Comparison of ENCODE assay signal across 8 mouse cellular contexts in genomic region chr17:46030323-46030730, GRCm38 (mm10). TPM values are rescaled to one million over a fixed set of nuclear protein-coding genes. Genes with fewer than 3 reads are reported as not detected.
DNase-seq lines count a peak whose midpoint lies in the region; ATAC-seq and TF ChIP-seq lines count a peak whose summit lies in the region.

No protein-coding gene starts in this region.

- no peaks in the 10 kb centered on the region for H3K27me3 ChIP-seq in Patski
- H3K27me3 ChIP-seq in embryonic facial prominence, embryonic 15.5 days, result no peaks in the 10 kb centered on the region
- no peaks in the 10 kb centered on the region for H3K27me3 ChIP-seq in limb, embryonic 11.5 days (ENCODE audit: control insufficient read depth, insufficient read depth, low read length)
- H3K27me3 ChIP-seq in midbrain, embryonic 14.5 days (ENCODE audit: control insufficient read depth, insufficient read depth, low read length), result no peaks in the 10 kb centered on the region

- H3K4me1 ChIP-seq in embryonic facial prominence, embryonic 15.5 days, result peaks cover 62% of the 10 kb centered on the region
- peaks cover 42% of the 10 kb centered on the region for H3K4me1 ChIP-seq in limb, embryonic 11.5 days (ENCODE audit: control insufficient read depth, insufficient read depth, low read length)
- H3K4me1 ChIP-seq in midbrain, embryonic 14.5 days (ENCODE audit: control insufficient read depth, insufficient read depth, low read length), result peaks cover 32% of the 10 kb centered on the region

- in situ Hi-C loops in Patski (cut with MboI; ENCODE audit: low pct_unique_long_range_greater_than_20kb), result loop anchor here (5.0 kb wide), 3 partner anchors 133 to 298 kb away; partner anchors contain the start of gene 1600014C23Rik

- under 1% methylated on average over 43 of the region's 43 CpGs for WGBS in embryonic facial prominence, embryonic 15.5 days
- 0% methylated on average over 26 of the region's 43 CpGs for WGBS in limb, embryonic 11.5 days
- WGBS in midbrain, embryonic 14.5 days, result under 1% methylated on average over 36 of the region's 43 CpGs

- no peak for TF ChIP-seq CTCF in Patski (IDR thresholded peaks at IDR 0.05)

- DNase-seq in embryo, embryonic 10 days (ENCODE audit: low spot score), result peak; percentile 47
- DNase-seq in embryo, embryonic 9.5 days (ENCODE audit: extremely low spot score), result no peak
- no peak for DNase-seq in Patski (ENCODE audit: low read depth, low spot score)
- peak; percentile 71 to 75 for DNase-seq in heart, postnatal 14 days
- DNase-seq in limb, embryonic 11.5 days (ENCODE audit: low spot score), result no peak
- DNase-seq in midbrain, embryonic 14.5 days, result peak; percentile 79
- DNase-seq in testis, postnatal 10 days (ENCODE audit: low spot score), result peak; percentile 77

- peak overlapping the region; percentile 83 for H3K4me3 ChIP-seq in embryonic facial prominence, embryonic 15.5 days (replicated peaks)
- H3K4me3 ChIP-seq in limb, embryonic 11.5 days (ENCODE audit: low read depth, low read length), result peak overlapping the region; percentile 87
- H3K4me3 ChIP-seq in midbrain, embryonic 14.5 days (replicated peaks; ENCODE audit: low read depth, low read length), result peak overlapping the region; percentile 83

- POLR2A ChIA-PET in Patski (lab: Charles Lee), result interaction anchor here (1.7 to 3.8 kb wide), 2 partner anchors 224 to 295 kb away, joined by 4 to 18 read pairs; no protein-coding TSS in a partner anchor

- peaks cover 7% of the 10 kb centered on the region for H3K36me3 ChIP-seq in embryonic facial prominence, embryonic 15.5 days
- H3K36me3 ChIP-seq in limb, embryonic 11.5 days (ENCODE audit: control insufficient read depth, insufficient read depth, low read length), result peaks cover 5% of the 10 kb centered on the region; the same call in 1 of the 2 replicates
- H3K36me3 ChIP-seq in midbrain, embryonic 14.5 days (ENCODE audit: control insufficient read depth, insufficient read depth, low read length), result peaks cover under 1% of the 10 kb centered on the region

- no peaks in the 10 kb centered on the region for H3K9me3 ChIP-seq in embryonic facial prominence, embryonic 15.5 days (replicated peaks)
- no peaks in the 10 kb centered on the region for H3K9me3 ChIP-seq in limb, embryonic 11.5 days (ENCODE audit: control insufficient read depth, low read length)
- H3K9me3 ChIP-seq in midbrain, embryonic 14.5 days (ENCODE audit: control insufficient read depth, low read length), result no peaks in the 10 kb centered on the region

- peak overlapping the region; percentile 71 for H3K4me2 ChIP-seq in embryonic facial prominence, embryonic 15.5 days (replicated peaks)
- peak overlapping the region; percentile 78 for H3K4me2 ChIP-seq in limb, embryonic 11.5 days (ENCODE audit: low read depth, severe bottlenecking)
- peak overlapping the region; percentile 90 for H3K4me2 ChIP-seq in midbrain, embryonic 14.5 days (ENCODE audit: low read length)

- CTCF ChIA-PET in Patski (lab: Charles Lee), result interaction anchor here (1.6 kb wide), 1 partner anchor 71 kb away, joined by 6 read pairs; no protein-coding TSS in a partner anchor

- intact Hi-C loops in heart, postnatal 14 days (cut with DNase I), result loop anchor here (2.0 to 5.0 kb wide), 2 partner anchors 73 to 216 kb away; no protein-coding TSS in a partner anchor

- H3K9ac ChIP-seq in embryonic facial prominence, embryonic 15.5 days, result peak overlapping the region; percentile 94
- peak overlapping the region; percentile 96 for H3K9ac ChIP-seq in limb, embryonic 11.5 days (ENCODE audit: low read length)
- peak overlapping the region; percentile 86 for H3K9ac ChIP-seq in midbrain, embryonic 14.5 days (replicated peaks; ENCODE audit: low read length)

- peak; percentile 6 for ATAC-seq in Patski
- no peak for ATAC-seq in embryonic facial prominence, embryonic 15.5 days (ENCODE audit: insufficient number of reproducible peaks, low FRiP score, low TSS enrichment, low read depth)
- peak; percentile 0; the same call in 1 of the 2 replicates for ATAC-seq in limb, embryonic 11.5 days (ENCODE audit: insufficient number of reproducible peaks, low FRiP score, low TSS enrichment, low read depth)
- ATAC-seq in midbrain, embryonic 14.5 days (ENCODE audit: low FRiP score, low TSS enrichment), result peak; percentile 24; the same call in 1 of the 2 replicates

- peak overlapping the region; percentile 97 for H3K27ac ChIP-seq in embryonic facial prominence, embryonic 15.5 days (replicated peaks)
- peak overlapping the region; percentile 80 for H3K27ac ChIP-seq in limb, embryonic 11.5 days (replicated peaks; ENCODE audit: low read depth, low read length)
- peak overlapping the region; percentile 87 for H3K27ac ChIP-seq in midbrain, embryonic 14.5 days (replicated peaks; ENCODE audit: low read depth, low read length)

RNA-seq across cellular contexts. Expression of gene Vegfa, which starts 1.8 kb away (rescaled TPM):
- polyA plus RNA-seq in Patski (2021), result 124 TPM
- polyA plus RNA-seq in embryonic facial prominence, embryonic 15.5 days (2015; fragmentation: Nextera tagmentation; extraction: Ambion mirVana), result 4.6 and 6.9 TPM in 2 replicates
- 100 to 1,000 TPM; 275 TPM for total RNA-seq in heart, postnatal 14 days (2021)
- 3.3 and 4.0 TPM in 2 replicates for polyA plus RNA-seq in limb, embryonic 11.5 days (2014; fragmentation: Nextera tagmentation; extraction: Ambion mirVana)
- polyA plus RNA-seq in midbrain, embryonic 14.5 days (2014; fragmentation: Nextera tagmentation; extraction: Ambion mirVana), result 4.3 and 5.5 TPM in 2 replicates

Comparison
In these comparisons a context has a peak if more than half of its experiments do, and no peak if none do; other contexts are left out.
1. DNase-seq: peak in embryo, embryonic 10 days (single experiment), heart, postnatal 14 days (2 of 2), midbrain, embryonic 14.5 days (single experiment) and testis, postnatal 10 days (single experiment); none in embryo, embryonic 9.5 days (single experiment), Patski (single experiment) and limb, embryonic 11.5 days (single experiment).
2. RNA of gene Vegfa, which starts 1.8 kb away (polyA plus RNA-seq): 124 TPM in Patski (single experiment); 4.6 to 6.9 TPM in embryonic facial prominence, embryonic 15.5 days, 4.3 to 5.5 TPM in midbrain, embryonic 14.5 days and 3.3 to 4.0 TPM in limb, embryonic 11.5 days; every median in the first group is over 10 times any median in the second.
3. Peak in every context shown above with its lines, with median percentiles within 50 percentile points of each other: H3K27ac ChIP-seq, H3K4me2 ChIP-seq, H3K4me3 ChIP-seq and H3K9ac ChIP-seq.